Mouse (Mus musculus): ENCODE results near the gene Dmkn.

The Dmkn gene

GRCm38 (mm10) chr7:30765173-30765572 is 1.6 kb downstream of the Dmkn start:
- no peak for DNase-seq

GRCm38 (mm10) chr7:30766408-30766807 is 2.9 kb downstream of the Dmkn start:
- no peak for DNase-seq

- no peak for DNase-seq
Observed at GRCm38 (mm10) chr7:30769236-30769635, 5.7 kb downstream of the Dmkn start.

- DNase-seq = no peak
Observed at GRCm38 (mm10) chr7:30776104-30776503, 12.5 kb downstream of the Dmkn start.

GRCm38 (mm10) chr7:30777081-30777579 is 13.6 kb downstream of the Dmkn start:
- DNase-seq = no peak

- no peak for DNase-seq
Observed at GRCm38 (mm10) chr7:30777911-30778310, 14.4 kb downstream of the Dmkn start.

GRCm38 (mm10) chr7:30781792-30782191 is 18.2 kb downstream of the Dmkn start:
- no peak for DNase-seq

- DNase-seq = no peak
Observed at GRCm38 (mm10) chr7:30782658-30783057, 19.1 kb downstream of the Dmkn start.

- no peak for DNase-seq
Observed at GRCm38 (mm10) chr7:30785154-30785553, 21.6 kb downstream of the Dmkn start.

DNA sequence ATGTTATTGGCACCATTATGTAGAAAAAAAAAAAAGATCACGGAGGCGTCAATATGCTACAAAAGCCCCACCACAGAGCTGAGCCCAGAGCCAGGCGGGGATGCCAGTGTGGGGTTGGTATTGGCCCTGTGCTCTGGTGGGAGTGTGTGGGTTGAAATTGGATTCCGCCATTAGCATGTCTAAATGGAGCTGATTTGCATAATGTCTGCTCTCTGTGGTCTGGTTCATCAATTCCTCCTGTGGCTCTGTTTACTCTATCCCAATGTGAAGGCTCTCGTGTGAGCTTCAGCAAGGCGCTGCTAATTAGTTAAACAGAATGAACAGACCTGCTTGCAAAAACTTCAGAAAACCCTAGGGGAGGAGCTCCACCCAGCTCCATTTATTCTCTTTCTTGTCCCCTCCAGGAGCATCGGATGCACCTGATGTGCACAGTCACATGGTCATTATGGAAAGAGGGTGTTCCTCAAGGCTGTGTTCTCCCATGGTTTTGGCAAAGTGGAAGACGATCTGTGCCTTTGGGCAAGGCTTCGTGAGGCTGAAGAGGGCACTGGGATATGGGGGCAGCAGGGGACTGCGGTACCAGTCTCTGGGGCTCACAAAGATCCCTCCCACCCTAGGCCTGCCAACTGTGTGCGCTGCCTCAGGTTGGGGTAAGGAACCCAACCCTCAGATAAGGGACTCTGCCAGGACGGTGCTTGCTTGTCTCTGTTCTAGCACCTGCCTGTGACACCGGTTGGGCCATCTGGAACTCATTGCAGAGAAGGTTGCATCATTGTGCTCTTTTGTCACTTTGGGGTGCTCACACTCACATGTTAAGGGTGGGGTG is 22.4 kb downstream of the Dmkn start:
- DNase-seq = peak in 1 of 2 experiments; percentile 10

DNA sequence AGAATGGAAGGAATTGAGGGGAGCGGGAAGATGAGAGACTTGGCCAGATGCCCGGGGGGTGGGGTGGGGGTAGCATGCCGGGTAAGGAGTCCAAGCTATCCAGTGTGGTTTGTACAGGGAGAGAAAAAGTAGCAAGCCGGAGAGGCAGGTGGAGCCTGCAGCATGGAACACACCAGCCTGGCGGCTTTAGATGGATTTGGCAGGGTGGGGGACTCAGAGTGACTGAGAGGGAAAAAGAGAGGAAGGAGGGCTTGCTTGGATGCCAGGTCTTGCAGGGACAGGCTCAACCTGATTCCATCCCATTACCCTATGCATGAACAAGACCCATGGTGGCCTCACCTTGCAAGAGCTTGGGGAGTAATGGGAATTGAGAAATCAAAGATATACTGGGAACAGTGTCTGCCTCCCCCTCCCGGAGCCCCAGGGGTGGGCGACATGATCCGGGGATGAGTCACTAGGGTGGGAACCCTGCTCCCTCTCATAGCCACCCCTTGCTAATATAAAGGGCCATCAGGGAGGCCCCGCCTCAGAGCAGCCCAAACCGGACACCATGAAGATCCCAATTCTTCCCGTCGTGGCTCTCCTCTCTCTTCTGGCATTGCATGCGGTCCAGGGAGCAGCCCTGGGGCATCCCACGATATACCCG is 23.9 kb downstream of the Dmkn start, which contains the start of gene Krtdap:
Gene Krtdap, plus strand, starts transcription at position 520 of the 646 bp plus-strand sequence.
- DNase-seq = no peak

DNA sequence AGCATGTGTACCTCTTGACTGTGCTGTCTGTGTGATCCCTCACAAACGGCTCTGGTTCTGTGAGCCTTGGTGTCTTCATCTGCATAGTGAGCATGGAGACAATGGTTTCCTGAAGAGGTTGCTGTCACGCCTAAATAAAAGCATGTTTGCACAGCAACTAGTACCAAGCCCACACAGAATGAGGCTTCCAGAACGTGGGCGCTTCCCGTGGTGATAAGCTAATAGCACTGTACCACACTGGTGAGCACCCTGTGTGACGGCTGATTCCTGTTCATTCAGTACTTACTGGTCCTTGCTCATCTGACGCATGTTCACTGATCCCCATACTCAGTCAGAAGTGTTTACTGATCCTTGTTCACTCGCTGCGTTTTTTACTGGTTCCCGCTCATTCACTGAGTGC is 26.6 kb downstream of the Dmkn start:
- no peak for DNase-seq

- DNase-seq = no peak
Observed at GRCm38 (mm10) chr7:30791921-30792320, 28.4 kb downstream of the Dmkn start.

DNA sequence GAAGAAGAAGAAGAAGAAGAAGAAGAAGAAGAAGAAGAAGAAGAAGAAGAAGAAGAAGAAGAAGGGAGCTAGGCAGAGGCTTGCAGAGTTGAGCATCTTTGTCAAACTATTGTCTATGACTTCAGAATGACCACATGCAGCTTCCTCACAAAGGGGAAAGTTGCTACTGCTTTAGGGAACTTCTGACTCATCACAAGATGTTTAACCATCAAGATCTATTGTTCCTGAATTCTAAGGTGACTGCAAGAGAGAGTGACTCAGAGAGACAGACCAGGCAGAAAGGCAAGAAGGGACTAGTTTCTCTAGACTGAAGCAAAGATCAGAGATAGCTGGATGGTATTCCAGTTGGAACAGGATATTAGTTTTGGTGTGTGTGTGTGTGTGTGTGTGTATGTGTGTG is 31.4 kb downstream of the Dmkn start:
- no peak for DNase-seq

DNA sequence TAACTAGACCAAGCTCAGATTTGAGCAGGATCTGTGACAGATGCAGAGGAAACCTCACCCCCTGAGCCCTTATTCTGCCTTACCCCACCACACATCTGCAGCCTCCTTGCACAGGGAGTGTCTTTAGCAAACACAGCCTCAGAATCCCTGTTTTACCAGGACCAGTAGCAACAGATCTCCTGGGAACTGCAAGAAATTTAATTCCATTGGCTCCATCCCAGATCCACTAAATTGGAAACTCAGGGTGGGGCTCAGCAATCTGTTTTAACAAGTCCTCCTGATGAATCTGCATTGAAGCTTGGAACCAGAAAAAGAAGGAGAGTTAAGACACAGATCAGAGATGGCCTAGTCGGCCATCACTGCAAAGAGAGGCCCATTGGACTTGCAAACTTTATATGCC is 33.2 kb downstream of the Dmkn start:
- DNase-seq = no peak

- DNase-seq = no peak
Observed at GRCm38 (mm10) chr7:30800653-30801052, 37.1 kb downstream of the Dmkn start.

- DNase-seq = no peak
Observed at GRCm38 (mm10) chr7:30803256-30803655, 39.7 kb downstream of the Dmkn start.

DNA sequence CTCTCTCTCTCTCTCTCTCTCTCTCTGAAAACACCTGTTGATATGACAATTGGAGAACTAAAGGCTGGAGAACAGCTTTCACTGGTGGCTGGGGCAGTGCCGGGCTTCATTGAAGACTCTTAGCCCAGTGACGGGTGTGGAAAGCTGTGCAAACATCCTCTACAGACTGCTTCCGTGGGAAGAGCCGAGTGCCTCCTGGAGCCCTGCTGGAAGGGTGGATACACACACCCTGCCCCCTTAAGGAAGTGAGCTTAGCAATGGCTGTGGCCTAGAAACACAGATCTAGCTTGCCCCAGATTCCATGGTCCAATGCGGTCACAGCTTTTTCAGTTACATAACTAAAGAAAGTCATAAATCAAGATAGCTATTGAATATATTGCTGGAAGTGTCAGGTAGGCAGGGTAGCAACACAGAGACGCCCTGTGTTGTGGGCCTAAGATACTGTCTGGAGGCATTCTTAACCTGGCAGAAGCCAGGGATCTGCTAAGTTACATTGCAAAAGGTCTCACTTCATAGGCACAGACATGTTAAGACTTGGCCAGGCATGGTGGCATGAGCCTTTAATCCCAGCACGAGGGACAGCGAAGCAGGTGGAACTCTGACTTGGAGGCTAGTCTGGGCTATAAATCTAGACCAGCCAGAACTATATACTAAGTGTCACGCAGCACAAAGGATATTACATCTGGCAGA is 40.6 kb downstream of the Dmkn start:
- DNase-seq = no peak

DNA sequence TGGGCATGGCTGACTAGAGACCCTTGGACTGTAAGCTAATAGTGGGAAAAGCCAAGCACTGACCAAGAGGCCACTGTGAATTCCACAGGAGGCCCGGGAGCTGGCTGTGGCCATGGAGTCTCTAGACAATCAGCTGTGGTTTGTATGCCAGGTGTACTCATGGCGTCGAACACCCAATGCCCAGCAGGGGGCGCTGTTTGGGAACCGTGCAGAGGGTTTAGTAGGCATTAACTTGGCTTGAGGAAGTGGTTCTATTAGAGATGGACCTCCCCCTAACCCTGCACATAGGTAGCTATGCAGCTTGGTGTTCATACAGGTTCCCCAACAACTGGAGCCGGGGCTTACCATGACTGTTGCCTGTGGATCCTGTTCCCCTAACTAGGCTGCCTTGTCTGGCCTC is 42.4 kb downstream of the Dmkn start:
- peak in 1 of 2 experiments; percentile 32 for DNase-seq

GRCm38 (mm10) chr7:30810319-30810718 is 46.8 kb downstream of the Dmkn start:
- no peak for DNase-seq

DNA sequence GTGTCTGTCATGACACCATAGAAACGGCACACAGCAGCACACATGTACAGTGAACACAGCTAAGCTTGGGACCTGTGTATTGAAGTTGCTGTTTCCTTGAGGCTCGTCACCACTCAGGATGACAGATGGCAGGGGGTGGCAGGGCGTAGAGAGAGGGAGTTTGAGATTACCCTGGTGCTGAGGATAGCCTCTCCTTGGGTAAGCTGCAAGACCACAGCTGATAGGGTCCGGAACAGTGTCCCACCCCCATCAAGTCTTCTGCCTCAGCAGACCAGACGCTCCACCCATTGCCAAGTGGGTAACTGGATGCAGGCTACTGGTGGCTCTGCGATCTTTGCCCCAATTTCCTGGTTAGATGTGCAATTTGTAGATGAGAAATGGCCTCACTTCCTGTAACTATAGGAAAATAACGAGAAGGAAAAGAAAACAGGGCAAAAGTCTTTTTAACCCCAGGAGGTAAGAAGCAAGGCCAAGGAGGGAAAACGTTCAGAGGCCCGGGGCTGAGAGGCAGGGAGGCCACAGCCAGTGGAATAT is 48.3 kb downstream of the Dmkn start:
- no peak for DNase-seq

DNA sequence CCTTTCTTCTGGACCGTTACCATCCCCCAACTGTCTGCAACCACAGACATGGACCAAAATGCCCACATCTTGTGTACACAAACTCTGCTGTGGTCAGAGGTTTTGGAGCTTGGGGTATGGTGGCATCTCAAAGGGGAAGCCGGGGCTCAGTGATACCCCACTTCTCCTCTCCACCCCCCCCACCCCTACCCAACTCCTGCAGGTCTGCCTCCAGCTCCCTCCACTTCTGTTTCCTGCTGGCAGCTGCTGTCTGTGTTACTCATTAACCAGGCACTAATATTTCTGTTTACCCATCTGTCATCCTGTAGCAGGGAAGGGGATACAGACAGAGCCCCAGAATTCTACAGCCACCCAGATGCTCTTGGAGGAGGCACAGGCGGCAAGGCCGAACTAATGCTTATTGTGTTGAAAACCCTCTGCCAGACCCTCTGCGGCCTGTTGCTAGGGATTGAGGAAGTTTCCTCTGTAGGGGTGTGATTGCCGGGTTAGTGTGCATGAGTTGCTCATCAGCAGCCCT is 48.8 kb downstream of the Dmkn start:
- no peak for DNase-seq

GRCm38 (mm10) chr7:30820131-30820530 is 56.6 kb downstream of the Dmkn start:
- DNase-seq = no peak
